Mouse (Mus musculus): ENCODE measurements around the gene Tes.
"Not testable (repeated sequence)": the region's sequence is repeated elsewhere in the genome, so short reads cannot be mapped to it uniquely, and the experiment has no call there.

- not testable (repeated sequence) for TF ChIP-seq CTCF (IDR thresholded peaks at IDR 0.05; ENCODE audit: control insufficient read depth, insufficient read depth, insufficient read length); MAX (IDR thresholded peaks at IDR 0.05); MYOG (IDR thresholded peaks at IDR 0.05; ENCODE audit: control insufficient read depth, extremely low read depth, insufficient read length); FOSL1 (IDR thresholded peaks at IDR 0.05; ENCODE audit: insufficient read depth, low read length, poor library complexity, severe bottlenecking); MYOD1 (IDR thresholded peaks at IDR 0.05; ENCODE audit: control insufficient read depth, insufficient read length, low read depth); USF1 (IDR thresholded peaks at IDR 0.05; ENCODE audit: low read depth); CEBPB (IDR thresholded peaks at IDR 0.05; ENCODE audit: low read depth)
Observed at GRCm38 (mm10) chr6:17061826-17062225, 3.1 kb upstream of the Tes start.

All from C2C12 (cell line).